Mouse (Mus musculus): ENCODE results near the gene Nrf1.

Nrf1 gene

GRCm38 (mm10) chr6:30150471-30150870, 102.7 kb downstream of the Nrf1 start:
- no peak for DNase-seq (ENCODE audit: low spot score)

GRCm38 (mm10) chr6:30152163-30152562, 104.4 kb downstream of the Nrf1 start:
- no peak for DNase-seq (ENCODE audit: low spot score)

DNA sequence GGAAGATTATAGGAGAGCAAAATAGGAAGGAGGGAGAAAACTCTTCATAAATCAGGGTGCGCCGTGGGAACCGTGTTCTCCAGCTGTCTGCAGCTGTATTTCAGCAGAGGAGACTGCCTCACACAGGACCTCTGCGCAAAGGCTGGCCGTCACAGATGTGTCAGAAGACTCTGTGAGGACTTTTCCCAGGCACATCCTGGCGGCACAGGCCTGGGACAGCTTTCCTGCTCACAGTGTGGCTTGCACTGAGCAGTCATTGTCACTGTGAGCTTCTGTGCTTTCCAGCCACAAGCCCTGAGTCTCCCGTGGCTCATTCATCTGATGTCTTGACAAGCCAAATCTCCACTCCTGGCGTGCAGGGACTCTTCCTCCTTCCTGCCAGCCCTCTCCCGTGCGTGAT, 104.9 kb downstream of the Nrf1 start:
- DNase-seq (ENCODE audit: low spot score), result no peak

GRCm38 (mm10) chr6:30153076-30153475, 105.3 kb downstream of the Nrf1 start:
- DNase-seq (ENCODE audit: low spot score), result no peak

- DNase-seq (ENCODE audit: low spot score), result no peak
Measured at GRCm38 (mm10) chr6:30153733-30154415, 106.1 kb downstream of the Nrf1 start.

- no peak for DNase-seq (ENCODE audit: low spot score)
Measured at GRCm38 (mm10) chr6:30159516-30160045, 111.8 kb downstream of the Nrf1 start.

DNA sequence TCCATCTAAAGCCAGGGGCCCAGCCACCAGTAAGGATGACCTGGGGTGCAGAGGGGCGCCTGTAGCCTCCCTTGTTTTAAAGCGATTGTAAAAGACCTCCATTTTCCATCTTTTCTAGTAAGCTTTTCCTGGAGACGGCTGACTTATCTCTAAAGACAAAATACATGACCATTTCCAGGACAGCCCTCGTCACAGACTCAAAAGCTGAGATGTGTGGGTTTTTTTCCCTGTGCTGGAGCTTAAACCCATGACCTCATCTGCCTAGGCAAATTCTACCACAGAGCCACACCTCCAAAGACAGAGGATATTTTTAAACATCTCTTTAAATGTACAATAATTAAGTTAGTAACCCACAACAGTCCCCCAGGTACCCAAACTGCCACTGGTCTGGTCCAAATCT, 112.6 kb downstream of the Nrf1 start:
- no peak for DNase-seq (ENCODE audit: low spot score)

GRCm38 (mm10) chr6:30161618-30162017, 113.8 kb downstream of the Nrf1 start:
- no peak for DNase-seq (ENCODE audit: low spot score)

DNA sequence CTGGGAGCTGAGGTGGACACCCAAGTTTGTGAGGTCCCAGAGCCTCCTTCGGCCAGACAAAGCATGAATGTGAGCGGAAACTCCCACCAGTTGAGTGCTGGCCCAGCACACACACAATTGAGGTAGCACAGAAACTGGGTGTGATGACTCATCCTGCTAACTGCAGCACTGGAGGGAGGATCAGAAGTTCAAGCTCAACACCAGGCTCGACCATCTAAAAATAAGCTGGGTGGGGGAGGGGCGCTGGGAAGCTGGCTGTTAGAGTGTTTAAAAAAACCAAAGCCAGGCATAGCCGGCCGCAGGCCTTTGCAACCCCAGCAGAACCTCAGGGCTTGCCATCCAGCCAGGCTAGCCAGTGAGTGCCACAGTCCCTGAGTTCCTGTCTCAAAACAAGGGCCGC, 114.3 kb downstream of the Nrf1 start:
- no peak for DNase-seq (ENCODE audit: low spot score)

DNA sequence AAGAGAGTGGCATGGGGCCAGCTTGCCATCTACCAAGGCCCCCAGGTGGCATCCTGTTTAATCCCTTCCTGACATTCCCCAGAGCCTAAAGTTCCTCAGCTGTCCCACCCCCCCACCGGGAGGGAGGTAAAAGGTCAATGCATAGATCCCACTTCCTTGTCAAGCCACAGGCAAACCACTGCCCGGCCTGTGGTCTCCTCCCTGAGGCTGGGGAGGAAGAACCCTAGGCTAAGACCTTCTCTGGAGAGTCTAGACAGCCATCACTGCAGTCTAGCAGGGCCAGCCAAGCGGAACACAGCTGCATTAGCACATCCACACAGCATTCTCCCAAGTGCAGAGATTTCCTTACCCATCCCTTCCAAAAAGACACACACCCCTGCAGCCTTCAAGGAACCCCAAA, 118.6 kb downstream of the Nrf1 start:
- DNase-seq (ENCODE audit: low spot score), result no peak

DNA sequence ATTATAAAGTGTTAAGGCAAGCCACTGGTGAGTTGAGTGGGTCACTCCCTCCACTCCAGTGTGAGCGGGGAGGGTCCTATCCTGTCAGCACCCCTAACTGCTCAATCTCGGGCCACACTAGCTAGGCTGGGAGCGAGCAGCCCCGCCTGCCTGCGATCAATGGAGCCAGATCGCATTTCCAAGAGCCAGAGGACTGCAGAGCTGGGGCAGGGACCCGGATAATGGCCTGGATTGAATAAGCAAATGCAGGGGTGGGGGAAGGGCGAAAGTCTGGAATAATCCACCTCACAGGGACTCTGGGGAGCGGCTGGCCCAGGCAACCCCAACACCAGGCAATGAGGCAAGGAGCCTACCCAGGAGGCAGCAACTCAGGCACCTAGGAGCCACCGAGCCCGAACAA, 119.4 kb downstream of the Nrf1 start:
- DNase-seq (ENCODE audit: low spot score), result no peak

DNA sequence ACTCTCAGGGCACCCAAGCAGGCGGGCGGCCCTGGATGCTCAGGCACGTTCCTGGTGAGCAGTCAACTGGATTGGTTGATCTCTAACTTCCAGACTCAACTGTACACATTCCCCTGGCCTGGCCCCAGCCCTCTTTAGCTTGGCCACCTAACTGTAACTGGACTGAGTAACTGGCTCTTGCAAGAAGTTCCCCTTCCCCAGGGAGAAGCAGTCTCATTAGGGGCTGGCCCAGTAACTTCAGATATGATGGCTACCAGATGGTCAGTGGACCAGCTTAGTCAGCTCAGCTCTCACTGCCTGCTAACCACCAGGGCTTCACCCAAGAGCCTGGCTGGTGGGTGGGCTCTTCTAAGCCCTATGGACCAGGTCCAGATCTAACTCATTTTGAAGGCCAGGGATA, 120.5 kb downstream of the Nrf1 start:
- DNase-seq (ENCODE audit: low spot score), result no peak

GRCm38 (mm10) chr6:30169148-30169547, 121.4 kb downstream of the Nrf1 start:
- no peak for DNase-seq (ENCODE audit: low spot score)

GRCm38 (mm10) chr6:30171226-30171625, 123.4 kb downstream of the Nrf1 start:
- DNase-seq (ENCODE audit: low spot score), result no peak

DNA sequence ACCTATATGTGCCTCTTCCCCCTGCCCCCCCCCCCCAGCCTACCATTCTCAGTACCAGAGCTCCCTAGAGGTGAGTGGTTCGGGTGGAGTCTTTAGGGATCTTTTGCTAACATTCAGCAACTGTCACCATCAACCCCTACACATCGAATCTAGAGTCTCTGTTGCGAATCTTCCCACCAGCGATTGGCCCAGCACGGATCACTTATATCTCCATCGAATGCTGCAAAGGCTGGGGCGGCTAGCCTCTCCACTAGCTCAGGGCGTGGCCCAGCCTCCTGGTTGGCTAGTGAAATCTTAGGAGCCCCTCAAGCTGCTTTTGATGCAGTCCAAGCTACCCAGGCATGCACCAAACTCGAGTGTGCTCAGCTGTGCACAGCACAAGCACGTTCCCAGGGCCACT, 124.2 kb downstream of the Nrf1 start:
- no peak for DNase-seq (ENCODE audit: low spot score)

GRCm38 (mm10) chr6:30172441-30172819, 124.6 kb downstream of the Nrf1 start:
- no peak for DNase-seq (ENCODE audit: low spot score)

GRCm38 (mm10) chr6:30172820-30173550, 125.2 kb downstream of the Nrf1 start:
- no peak for DNase-seq (ENCODE audit: low spot score)

GRCm38 (mm10) chr6:30173551-30174460, 126.0 kb downstream of the Nrf1 start:
- no peak for DNase-seq (ENCODE audit: low spot score)

DNA sequence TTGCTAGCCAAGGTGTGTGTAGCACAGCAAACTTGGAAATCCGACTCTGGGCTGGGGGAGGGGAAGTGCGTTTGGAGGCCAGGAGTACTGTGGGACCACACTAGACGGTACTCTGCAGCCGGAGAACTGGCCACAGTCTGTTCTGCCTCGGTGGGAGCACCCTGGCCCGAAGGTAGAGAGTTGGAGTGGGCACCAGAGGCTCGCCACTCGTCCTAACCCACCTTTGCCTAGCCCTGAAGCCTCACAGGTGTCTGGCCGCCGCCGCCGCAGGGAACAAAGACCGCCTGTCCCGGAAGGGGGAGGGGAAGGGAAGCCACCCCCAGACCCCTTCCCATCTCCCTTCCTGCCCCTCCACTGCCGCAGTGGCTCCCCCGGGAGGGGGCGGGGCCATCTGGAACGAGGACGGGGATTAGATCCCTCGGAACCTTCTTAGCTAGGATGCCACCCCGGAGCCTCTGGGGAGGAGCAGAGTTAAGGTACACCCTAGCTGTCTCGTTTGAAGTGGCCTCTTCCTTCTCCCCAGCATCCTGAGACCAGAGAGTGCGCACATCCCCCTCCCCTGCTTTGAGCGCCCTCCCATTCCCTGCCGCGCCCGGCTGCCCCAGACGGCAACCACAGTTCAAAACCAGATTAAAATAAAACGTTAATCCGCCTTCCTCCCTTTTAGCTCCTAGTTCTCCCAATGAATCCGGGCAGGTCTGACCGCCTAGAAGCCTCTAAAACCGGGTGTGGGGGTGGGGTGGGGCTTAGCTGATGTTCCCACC, 126.9 kb downstream of the Nrf1 start:
- no peak for DNase-seq (ENCODE audit: low spot score)

- DNase-seq (ENCODE audit: low spot score), result no peak
Measured at GRCm38 (mm10) chr6:30175225-30175917, 127.6 kb downstream of the Nrf1 start.

DNA sequence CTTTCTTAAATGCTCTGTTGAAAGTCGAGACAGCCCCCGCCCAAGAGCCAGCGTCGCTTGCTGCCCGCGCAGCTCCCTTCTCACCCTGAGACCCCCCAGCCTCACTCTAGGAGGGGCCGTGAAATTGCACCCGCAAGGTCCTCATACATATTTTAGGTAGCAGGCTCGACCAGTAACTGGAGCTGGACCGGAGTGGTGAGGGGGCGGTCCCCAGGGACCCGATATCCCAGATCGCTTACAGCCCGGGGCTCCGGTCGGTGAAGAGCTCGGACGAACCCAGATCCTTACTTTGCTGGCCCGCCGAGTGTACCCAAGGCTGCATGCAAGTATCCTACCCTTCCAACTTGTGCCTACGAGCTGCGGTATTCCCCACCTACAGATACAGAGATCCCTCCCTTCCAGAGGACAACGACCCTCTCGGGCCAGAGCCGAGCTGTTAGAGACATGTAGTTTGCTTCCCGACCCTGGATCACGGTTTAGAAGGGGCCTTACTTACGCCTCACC, 128.2 kb downstream of the Nrf1 start:
- no peak for DNase-seq (ENCODE audit: low spot score)

All from layer of hippocampus, adult 9-10 months (tissue).